Mouse (Mus musculus): ENCODE measurements around the gene Mblac1.
"Not testable (repeated sequence)": the region's sequence is repeated elsewhere in the genome, so short reads cannot be mapped to it uniquely, and the experiment has no call there.

Mblac1 gene

DNA sequence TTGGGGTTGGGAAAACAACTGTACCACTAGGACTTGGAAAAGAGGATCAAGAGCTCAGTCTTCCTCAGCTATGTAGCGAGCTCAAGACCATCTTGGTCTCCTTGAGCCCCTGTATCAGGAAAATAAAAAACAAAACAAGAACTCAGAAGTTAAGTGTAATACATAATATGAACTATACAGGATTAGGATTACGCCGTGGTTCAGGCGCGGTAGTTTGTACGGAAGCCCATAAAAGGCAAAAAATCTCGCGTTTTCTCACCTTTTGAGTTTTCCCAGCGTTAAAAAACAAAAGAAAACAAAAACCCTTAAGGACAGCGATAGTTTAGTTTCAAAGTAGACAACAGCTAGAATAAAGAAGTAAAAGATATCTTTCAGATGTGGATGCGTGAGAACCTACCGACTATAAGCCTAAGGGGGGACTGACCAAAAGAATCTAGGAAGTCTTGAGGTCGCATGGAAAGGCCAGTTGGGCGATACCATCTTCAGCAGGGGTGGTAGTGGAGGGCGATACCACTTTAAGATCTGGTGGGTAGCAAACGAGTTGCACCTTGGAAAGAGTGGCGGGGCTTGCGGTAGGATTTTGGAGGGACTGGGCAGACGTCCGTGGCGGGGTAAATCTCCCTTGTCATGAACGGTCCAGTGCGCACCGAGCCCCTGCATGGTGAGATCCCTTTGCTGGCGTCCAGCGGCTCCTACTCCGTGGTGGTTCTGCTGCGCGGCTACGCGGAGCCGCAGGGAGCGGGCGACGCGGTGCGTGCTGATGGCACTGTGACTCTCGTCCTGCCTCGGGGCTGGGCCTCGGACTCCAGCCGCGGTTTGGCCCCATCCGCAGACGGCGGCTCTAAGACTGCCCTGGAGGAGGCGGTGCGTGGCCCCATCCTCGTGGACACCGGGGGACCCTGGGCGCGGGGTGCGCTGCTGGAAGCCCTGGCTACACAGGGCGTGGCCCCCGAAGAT lies at the start of gene Mblac1:
Gene Mblac1, plus strand, starts transcription at position 544 of the 957 bp plus-strand sequence.
- peak; percentile 89 to 91 for DNase-seq

DNA sequence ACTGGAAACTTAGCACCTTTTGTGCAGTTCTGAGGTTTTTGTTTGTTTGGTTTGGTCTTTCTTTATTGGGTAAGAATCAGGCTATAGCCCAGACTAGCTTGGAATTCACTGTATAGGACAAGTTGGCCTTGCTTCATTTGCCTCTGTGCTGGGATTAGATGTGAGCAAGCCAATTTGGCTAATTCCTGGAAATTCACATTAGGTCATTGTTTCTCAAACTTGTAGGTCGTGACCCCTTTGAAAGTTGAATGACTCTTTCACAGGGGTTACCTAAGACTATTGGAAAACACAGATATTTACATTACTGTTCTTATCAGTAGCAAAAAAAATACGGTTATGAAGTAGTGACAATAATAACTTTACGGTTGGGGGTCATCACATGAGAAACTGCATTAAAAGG lies 39.7 kb upstream of the Mblac1 start:
- no peak for DNase-seq

DNA sequence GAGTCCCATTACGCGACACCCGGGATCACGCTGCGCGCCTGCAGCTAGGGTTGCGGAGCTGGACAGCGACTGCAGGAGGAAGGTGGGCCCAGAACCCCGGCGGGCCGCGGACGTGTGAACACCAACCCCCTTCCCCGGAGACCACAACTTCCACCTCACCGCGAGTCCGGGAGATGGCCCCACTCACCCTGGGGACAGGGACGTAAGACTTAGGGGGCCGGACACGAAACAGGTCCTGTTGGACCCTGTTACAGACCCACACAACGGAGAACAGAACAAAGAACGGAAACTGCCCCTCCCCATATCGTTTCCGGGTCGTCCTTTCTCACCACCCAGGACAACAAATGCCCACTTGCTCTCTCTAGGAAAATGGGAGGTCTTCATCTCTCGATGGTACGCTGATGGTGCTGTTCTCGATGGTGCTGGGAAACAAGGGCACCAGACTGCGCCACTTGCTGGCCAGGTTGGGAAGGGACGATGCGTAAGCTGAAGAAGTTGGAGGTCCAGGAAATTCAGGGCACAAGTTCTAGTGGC lies 38.6 kb upstream of the Mblac1 start, which contains the start of gene Zfp113:
Gene Zfp113, minus strand, starts transcription at position 302 of the 534 bp plus-strand sequence.
- peak; percentile 89 to 92 for DNase-seq

DNA sequence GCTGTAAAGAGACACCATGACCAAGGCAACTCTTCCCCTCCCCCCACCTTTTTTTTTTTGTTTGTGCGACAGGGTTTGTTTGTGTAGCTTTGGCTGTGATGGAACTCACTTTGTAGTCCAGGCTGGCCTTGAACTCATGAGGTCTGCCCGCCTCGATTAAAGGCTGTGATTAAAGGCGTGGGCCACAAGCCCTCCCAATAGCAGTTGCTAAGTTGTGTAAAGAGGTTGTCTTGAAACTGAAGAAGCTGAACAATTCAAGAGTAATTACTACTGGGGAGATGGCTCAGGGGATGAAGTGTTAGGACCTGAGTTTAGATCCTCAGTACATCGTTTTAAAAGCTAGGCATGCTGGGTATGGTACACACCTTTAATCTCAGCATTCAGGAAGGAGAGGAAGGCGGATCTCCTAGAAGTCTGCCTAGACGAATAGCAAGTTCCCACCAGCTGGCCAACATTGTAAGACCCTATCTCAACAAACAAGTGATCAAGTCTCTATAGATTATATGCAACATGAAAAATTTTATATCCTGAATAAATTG lies 33.8 kb upstream of the Mblac1 start:
- DNase-seq = no peak

DNA sequence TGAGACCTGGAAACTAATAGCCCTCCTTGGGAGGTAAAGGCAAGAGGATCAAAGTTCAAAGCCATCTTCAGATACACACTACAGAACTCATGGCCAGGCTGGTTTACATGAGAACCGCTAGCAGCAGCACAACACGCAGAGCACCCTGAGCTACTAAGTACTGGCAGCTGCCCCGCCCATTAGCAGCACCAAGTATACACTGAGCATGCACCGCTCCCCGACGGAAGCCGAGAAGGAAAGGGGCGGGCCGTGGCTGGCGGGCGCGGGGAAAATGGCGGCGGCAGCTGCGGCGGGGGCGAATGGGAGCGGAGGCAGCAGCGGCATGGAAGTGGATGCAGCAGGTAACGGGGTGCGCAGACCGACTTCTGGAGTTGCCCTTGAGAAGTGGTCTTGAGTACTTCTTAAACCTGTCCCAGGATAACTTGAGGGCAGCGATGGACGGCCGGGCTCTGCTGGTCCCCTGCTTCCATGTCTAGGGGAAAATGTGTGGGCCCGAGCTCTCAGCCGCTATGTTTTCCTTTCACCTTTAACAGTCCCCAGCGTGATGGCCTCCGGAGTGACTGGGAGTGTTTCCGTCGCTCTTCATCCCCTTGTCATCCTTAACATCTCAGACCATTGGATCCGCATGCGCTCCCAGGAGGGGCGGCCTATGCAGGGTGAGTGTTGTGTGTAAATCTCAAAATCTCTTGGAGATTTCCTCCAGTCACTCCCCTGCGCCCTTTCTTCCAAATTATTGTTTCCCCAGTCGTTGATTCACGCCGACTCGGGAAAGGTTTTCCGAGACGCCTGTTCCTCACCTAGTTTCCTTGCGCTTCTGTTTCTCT lies 33.1 kb upstream of the Mblac1 start, which contains the start of gene Cops6:
Gene Cops6, plus strand, starts transcription at position 230 of the 824 bp plus-strand sequence.
- DNase-seq = peak; percentile 96 to 97

DNA sequence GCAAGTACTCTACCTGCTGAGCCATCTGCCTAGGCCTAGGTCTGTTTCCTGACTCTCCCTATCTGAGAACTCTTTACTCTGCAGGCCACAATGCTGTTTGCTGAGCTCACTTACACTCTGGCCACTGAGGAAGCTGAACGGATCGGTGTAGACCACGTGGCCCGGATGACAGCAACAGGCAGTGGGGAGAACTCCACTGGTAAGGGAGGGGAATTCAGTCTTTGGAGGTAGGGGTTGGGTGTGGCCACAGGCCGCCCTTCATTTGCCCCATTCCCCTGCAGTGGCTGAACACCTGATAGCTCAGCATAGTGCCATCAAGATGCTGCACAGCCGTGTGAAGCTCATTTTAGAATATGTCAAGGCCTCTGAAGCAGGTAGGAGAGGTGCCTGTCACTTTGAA lies 31.1 kb upstream of the Mblac1 start:
- no peak for DNase-seq

DNA sequence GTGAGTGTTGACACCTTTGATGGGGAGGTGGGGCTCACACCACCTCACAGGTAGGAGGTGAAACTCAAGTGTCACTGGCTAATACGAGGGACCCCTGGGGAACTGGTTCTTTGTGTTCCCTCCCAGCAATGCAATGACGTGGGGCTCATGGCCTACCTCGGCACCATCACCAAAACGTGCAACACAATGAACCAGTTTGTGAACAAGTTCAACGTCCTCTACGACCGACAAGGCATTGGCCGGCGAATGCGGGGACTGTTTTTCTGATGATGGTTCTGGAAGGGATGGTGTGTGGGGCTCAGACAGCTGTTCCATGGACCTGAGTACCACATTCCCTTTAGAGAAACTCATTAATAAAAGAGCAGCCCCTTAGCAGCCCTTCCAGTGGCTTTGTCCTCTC lies 30.5 kb upstream of the Mblac1 start:
- DNase-seq = no peak

DNA sequence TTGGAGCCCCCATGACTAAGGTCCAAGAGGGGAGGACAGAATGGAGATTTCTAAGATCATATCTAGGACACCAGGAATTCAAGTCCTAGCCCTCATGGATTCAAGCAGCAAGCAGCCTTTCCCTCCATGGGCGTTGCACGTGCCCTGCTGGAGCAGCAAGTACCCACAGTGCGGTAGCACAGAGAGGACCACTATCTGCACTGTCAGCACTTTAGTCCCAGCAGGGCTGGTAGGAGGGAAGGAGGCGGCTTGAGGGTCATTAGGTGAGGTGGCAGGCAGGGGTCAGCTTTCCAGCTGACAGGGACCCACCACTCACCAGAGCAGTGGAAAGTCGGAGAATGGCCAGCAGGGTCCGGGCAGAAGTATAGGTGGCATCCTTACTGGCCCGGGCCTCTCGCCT lies 28.5 kb upstream of the Mblac1 start:
- no peak for DNase-seq

DNA sequence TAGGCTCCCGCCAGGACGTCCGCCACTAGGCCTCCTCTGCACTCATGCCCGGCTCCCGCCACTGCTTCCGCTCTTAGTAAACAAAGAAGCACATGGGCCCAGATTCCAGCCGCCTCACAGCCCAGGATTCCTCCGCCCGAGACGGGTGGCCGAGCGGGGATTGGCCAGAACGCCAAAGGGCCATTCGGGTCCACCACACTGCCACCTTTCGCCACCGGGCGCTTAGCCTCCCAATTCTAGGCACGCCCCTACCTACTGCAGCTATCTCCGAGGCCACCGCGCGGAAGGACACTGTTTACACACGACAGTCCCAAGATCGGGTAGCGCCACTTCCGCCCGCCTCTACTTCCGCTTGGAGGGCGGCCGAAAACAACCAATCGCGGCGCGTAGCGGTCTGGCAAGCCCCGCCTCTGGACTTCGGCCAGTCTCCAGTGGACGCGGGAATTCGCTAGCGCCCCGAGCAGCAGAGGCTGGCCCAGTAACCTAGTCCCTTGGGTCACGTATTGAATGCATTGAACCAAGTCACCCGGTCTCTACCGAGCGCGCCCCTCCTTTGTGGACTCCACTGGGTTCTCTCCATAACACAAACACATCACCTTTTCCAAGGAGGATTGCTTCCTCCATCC lies 23.1 kb upstream of the Mblac1 start:
- peak; percentile 98 to 99 for DNase-seq

DNA sequence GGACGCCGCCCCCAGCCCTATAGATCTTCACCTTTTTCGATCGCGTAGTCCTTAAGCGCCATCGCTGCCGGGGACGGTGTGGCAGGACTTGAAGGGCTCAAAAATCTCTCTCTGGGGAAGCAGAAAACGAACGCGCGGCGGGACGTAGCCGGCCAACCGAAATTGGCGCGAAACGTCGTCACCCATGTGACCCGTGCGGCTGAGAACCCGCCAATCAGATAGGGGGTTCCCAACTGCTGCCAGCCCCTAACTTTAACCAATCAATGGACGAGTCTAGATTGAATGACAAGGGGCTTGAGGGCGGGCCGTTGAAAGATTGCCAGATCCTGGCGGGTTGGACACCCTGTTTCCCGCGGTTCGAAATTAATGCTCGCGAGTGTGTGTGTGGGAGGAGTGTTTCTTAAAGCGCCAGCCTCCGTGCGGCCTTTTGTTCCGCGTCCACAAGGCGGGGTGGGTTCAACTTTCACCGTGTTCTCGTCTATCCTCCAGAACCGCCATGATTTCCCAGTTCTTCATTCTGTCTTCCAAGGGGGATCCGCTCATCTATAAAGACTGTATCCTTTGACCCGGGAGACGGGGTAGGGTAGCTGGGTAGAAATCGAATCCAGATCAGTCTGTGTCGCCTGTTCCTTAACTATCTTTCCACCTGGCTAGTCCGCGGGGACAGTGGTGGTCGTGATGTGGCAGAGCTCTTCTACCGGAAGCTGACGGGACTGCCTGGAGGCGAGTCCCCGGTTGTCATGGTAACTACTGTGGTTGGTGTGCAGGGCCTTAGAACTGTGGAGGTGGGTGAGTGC lies 22.2 kb upstream of the Mblac1 start, which contains the start of the genes Ap4m1 and Mcm7:
Gene Ap4m1, plus strand, starts transcription at position 308 of the 797 bp plus-strand sequence.
Gene Mcm7, minus strand, starts transcription at position 728 of the 797 bp plus-strand sequence.
- peak; percentile 98 for DNase-seq

DNA sequence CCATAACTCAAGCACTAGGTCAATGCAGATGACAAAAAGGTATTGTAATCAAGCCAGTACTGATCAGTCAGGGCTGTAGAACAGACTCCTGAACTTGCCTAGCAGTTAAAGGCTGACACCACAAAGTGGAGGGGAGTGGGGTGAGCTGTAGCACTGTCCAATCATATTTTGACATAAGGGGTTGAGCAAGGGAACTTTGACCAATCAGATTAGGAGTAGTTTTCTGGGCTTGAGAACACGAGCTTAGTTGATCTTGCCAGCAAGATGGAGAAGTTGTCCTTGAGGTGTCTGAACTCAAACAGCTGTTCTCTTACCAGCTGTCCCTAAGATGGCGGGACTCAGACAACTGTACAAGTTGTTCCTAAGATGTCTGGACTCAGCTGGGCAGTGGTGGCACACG lies 20.9 kb upstream of the Mblac1 start:
- DNase-seq = no peak

DNA sequence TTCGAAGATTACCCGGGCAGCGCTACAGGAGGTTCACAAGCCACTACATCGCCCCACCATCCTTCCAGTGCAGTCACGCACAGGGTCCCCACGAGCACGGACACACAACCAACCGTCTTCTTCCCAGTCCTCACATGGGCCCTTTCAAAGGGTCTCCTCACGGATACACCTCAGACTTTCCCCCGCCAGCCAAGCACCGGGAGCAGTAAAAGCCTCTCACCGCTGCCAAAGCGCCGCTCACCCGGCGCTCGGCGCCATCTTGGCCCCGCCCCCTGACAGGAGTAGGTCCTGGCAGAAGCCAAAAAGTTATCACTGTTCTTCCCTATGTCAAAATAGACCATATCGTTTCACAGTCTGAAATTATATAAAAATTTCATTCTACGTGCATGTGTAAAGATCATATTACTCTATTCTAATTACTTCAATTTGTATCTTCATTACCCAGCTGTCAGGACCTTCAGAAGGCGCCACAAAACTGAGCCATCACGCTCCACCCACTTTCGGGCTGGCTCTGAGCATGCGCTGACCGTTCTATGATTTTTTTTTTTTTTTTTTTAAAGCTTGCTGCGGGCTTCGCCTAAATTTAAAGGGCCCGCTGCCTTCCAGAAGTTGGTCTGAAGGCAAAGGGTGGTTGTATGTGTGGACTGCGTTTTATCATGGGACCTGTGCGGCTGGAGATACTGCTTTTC lies 7.0 kb upstream of the Mblac1 start, which contains the start of the genes Taf6 and Cnpy4:
Gene Taf6, minus strand, starts transcription at position 502 of the 689 bp plus-strand sequence.
Gene Cnpy4, plus strand, starts transcription at position 536 of the 689 bp plus-strand sequence.
- peak; percentile 87 to 92 for DNase-seq

DNA sequence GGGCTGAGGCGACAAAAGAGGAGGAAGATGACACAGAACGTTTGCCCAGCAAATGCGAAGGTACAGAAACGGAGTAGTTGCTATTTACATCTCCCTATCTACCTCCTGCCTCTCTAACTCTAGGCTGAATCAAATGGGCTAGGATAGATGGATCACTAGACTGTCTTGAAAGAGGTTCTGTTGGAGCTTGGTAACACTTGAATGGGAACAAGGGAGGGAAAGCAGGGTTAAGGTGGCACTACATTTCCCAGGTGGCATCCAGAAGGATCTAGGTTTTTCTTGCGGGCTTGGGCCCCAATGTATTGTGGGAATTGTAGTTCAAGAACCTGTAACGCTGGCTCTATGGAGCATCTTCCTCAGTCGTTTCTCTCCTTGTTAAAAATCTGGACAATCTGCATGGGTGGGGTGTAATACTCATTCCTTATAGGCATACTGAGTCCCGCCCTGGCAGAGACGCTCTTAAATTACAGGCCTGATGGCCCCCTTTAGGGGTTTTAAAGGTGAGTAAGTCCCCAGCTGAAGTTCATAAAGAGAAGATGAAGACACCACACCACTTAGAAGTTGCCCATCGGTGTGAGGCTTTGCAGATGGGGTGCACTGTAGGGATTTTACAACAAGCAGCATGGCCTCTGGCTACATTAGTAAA lies 6.3 kb upstream of the Mblac1 start:
- peak; percentile 65 to 78 for DNase-seq

DNA sequence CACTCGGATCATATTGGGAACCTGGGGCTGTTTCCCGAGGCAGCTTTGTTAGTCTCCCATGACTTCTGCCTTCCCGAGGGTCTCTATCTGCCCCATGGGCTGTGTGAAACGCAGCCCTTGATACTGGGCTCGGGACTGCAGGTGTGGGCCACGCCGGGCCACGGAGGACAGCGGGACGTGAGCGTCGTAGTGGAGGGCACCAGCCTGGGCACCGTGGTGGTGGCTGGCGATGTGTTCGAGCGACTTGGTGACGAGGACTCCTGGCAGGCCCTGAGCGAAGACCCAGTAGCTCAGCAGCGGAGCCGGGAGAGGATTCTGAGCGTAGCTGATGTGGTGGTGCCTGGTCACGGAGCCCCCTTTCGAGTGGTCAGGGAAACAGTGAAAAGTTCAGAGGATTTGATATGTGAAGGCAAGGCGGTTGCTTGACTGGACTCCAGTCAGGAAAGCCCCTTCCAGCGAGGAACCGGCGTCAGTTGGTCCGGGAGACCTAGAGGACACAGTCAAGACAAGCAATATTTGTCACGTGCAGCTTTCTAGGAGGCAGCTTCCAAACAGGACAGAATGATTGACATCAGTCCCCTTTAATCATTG lies 736 bp downstream of the Mblac1 start:
- DNase-seq = peak; percentile 56 to 72

DNA sequence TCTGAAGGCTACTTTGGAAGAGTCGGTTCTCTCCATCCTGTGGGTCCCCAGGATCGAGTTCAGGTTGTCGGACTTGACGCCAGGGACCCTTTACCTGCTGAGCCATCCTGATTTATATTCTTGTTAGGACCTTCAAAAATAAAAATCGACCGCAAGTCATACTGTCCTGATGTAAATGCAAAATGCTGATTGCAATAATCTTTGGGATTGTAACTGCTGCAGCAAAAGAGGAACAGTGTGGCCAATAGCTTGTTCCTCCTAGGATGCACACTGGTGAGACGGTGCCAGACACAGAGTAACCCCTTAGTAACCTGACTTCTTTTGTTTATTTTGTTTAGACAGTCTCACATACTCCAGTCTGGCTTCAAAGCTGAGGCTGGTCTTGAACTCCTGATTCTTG lies 1.3 kb downstream of the Mblac1 start:
- no peak for DNase-seq

DNA sequence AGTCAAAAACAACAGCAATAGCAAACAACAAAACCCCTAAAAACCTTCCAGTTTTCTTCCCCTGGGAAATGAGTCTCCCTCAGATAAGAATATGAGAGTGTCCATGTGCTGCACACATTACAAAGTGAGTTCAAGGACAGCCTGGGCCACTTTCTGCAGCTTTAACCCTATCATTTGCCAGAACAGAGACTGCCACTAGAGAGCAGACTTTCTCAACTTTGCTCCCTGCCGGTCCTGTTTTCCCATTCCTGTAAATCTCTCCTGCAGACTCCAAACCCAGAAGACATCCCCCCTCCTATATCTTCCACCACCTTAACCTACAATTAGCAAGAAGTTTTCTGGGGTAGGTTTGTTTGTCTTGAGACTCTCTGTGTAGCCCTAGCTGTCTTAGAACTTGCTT lies 5.5 kb downstream of the Mblac1 start:
- peak in 1 of 2 experiments; percentile 25 for DNase-seq

DNA sequence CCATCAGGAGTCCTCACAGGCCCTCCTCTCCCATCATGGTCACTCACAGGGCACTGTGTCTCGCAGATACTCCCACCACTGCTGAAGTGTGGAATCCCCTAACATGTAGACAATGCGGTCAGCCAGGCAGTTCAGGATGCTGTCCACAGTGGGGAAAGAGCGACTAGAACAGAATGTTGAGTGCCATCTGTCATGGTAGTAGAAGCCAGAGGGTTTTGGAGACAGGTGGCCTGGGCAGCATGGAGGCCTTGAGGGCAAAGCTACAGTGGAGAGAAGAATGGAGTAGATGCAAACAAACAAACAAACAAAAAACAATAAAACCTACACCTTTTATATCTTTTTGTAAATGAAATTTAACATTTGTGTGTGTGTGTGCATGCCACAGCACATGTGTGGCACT lies 8.0 kb downstream of the Mblac1 start:
- DNase-seq = no peak

DNA sequence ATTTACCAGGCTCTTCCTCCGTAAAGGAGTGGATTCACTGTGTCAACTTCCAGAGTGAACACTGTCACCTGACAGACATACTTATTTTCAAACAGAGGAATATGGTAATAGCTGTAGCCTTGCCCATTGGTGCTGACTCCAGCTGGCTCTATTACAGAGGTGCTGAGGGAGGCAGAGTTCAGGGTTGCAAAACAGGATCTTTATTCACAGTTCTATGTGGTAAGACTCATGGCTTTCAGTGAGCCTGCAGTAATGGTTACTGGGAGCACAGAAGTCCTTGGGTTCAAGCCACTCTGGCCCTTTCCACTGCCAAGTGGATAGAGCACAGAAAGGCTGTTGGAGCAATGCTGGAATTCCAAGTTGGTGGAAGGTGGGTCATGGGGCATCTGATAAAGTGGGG lies 13.1 kb downstream of the Mblac1 start:
- no peak for DNase-seq

DNA sequence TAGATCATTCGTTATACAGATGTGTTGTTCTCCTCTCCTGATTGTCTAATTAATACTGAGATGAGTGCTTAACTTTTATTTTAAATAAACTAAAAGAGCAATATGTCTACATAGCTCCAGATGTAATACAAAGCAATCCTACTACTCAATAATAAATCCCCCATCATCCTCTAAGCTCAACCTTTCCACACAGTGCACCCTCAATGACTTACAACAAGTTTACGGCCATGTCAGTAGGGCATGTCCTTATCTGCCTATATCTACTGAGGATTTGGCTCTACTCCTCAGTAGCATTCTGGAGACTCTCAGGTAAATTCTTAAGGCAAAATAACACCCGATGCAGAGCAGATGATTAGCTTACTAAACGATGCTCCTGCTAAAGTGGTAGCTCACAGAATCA lies 13.8 kb downstream of the Mblac1 start:
- no peak for DNase-seq

DNA sequence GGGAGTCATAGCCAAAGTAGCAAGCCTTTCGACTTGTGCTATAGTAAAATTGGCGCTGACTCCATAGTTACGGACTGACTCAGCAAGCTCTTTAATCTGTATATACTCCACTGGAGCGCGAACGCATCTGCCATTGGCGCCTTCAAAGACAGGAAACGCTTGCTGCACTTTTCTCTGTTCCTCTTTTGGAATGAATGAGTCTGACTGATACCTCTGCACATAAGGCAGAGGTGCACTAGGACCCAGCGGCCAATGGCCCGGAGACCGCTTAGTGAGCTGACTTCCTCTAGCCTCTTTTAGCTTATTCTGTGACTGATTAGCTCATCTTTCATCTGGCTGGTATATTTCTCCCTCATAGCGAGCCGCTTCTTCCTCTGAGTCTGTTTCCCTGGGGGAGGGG lies 22.5 kb downstream of the Mblac1 start:
- not testable (repeated sequence) for DNase-seq

All from kidney, postnatal 4 days (tissue).